Mouse (Mus musculus) stomach, postnatal 0 days (tissue): Measurements from ENCODE around the gene Eif2a. TPM values are rescaled to one million over a fixed set of nuclear protein-coding genes. Genes with fewer than 3 reads are reported as not detected.

Experiments
- ATAC-seq: fragments of 200-750 bp; cut with Nextera tagmentation; 2 replicates; pipeline ENCODE4 v1.8.0; 2017; ENCODE audit not compliant: low FRiP score, low TSS enrichment
- DNase-seq: peaks from one replicate; pipeline ENCODE4 v3.0.0-alpha.2; 2016; ENCODE audit warnings: low spot score
- H3K27ac ChIP-seq: fragments of 300-500 bp; sonication (generic); replicated peaks from 2 replicates; pipeline ENCODE4 v1.5.1; 2014; ENCODE audit warnings: mild to moderate bottlenecking, control low read depth
- H3K27me3 ChIP-seq: fragments of 300-500 bp; sonication (generic); 2 replicates; pipeline ENCODE4 v1.6.1; 2014; ENCODE audit warnings: low read length; ENCODE audit not compliant: control insufficient read depth, insufficient read depth
- H3K36me3 ChIP-seq: fragments of 300-500 bp; sonication (generic); 2 replicates; pipeline ENCODE4 v1.6.1; 2014; ENCODE audit warnings: low read length, mixed read lengths; ENCODE audit not compliant: control insufficient read depth, insufficient read depth
- H3K4me1 ChIP-seq: fragments of 300-500 bp; sonication (generic); replicated peaks from 2 replicates; pipeline ENCODE4 v1.6.1; 2014; ENCODE audit warnings: antibody characterized with exemption; ENCODE audit not compliant: control insufficient read depth, insufficient read depth
- H3K4me2 ChIP-seq: fragments of 300-500 bp; sonication (generic); replicated peaks from 2 replicates; pipeline ENCODE4 v1.6.1; 2014; ENCODE audit warnings: low read depth, mild to moderate bottlenecking, control low read depth, moderate library complexity
- H3K4me3 ChIP-seq: fragments of 300-500 bp; sonication (generic); 2 replicates; pipeline ENCODE4 v1.5.1; 2014; ENCODE audit warnings: low read depth, low read length, control low read depth
- H3K9ac ChIP-seq: fragments of 300-500 bp; sonication (generic); 2 replicates; pipeline ENCODE4 v1.6.1; 2014; ENCODE audit warnings: mild to moderate bottlenecking, low read length, control low read depth, mixed read lengths
- H3K9me3 ChIP-seq: fragments of 300-500 bp; sonication (generic); 2 replicates; pipeline ENCODE4 v1.6.1; 2016; ENCODE audit warnings: low read length; ENCODE audit not compliant: control insufficient read depth
- CTCF ChIP-seq: IDR thresholded peaks from 2 replicates; pipeline ENCODE4 v1.5.1; 2016; ENCODE audit warnings: antibody characterized with exemption, low read depth, mild to moderate bottlenecking, moderate library complexity
- EP300 ChIP-seq: optimal IDR thresholded peaks from 2 replicates; pipeline ENCODE3; 2016; ENCODE audit warnings: antibody characterized with exemption
- WGBS: fragments of 180-500 bp; shearing (Covaris S2); extraction: QIAGEN DNeasy Blood & Tissue Kit; methylation state at CpG from one replicate; pipeline ENCODE4 v1.1.7; 2014; 5-methylcytosine and 5-hydroxymethylcytosine counted together
- polyA plus RNA-seq: library from polyadenylated mRNA; unstranded; fragments of >200 nt; fragmentation: Nextera tagmentation; extraction: Ambion mirVana; gene quantifications from 2 replicates; pipeline ENCODE4 v1.2.1, GENCODE M21; 2015

Gene Eif2a
- polyA plus RNA-seq, 1 experiment from 2014 or later = 28.4 TPM

DNA sequence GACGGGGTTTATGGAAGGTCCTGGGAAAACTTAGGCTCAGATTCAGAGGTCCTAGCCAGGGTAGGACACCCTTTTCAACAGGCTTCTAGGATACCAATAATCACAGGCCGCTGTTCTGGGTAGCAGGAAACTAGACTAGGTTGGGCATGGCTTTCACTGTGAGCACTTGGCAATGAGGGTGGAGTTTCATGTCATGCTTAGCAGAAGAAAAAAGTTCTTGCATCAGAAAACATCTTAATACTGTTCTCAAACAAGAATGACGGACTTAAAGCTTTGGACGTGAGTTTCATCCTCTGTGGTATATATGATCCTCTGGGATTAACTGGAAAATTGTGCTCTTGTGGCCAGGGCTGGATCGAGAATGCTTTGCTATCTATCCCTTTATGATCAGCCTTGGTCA lies 7.8 kb upstream of the Eif2a start:
- no peak overlapping the region for H3K27ac ChIP-seq
- ATAC-seq (no peak), DNase-seq (no peak)
- no peaks in the 10 kb centered on the region for H3K36me3 ChIP-seq
- TF ChIP-seq EP300 (no peak), CTCF (no peak)
- no peaks in the 10 kb centered on the region for H3K9me3 ChIP-seq
- 73% methylated on average over 5 of the region's 5 CpGs for WGBS
- no peak overlapping the region for H3K4me3 ChIP-seq
- H3K9ac ChIP-seq = no peak overlapping the region
- no peak overlapping the region for H3K4me2 ChIP-seq
- H3K27me3 ChIP-seq = no peaks in the 10 kb centered on the region
- H3K4me1 ChIP-seq = no peaks in the 10 kb centered on the region

DNA sequence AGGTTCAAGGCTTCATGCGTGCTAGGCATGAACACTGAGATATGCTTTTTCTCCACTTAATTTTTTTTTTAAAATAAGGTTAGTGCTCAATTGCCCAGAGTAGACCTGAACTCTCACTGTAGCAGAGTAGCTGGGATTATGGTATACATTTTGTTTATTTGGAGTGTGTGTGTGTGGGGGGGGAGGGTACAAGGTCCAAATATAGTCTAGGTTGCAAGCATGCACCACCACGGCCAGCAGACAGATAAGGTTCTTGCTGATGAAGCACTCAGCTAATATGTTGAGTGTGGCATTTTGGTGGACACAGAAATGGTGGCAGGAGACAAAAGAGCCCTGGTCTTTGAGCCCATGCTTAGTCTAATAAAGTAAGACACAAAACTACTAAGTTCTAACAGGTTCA lies 6.7 kb upstream of the Eif2a start:
- 79% methylated on average over 2 of the region's 2 CpGs for WGBS

DNA sequence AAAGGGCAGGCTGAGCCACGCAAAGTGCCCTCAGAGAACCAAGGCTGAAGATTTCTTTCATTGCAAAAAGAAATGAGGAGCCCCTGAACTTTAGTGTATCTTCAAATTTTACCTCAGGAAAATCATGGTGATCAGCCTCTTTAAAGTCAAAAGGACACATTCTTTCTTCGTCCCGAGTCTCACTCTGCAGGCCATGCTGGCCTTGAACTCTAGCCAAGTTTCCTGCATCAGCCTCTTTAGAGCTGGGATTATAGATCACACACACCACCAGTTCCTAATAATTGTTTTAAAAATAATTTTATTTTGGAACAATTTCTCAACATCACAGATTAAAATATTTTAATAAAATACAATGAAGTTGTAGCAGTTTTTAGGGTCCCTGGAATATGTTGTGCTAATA lies 6.1 kb upstream of the Eif2a start:
- ATAC-seq = no peak
- Histone ChIP-seq H3K4me2 (no peak overlapping the region), H3K27ac (no peak overlapping the region), H3K4me3 (no peak overlapping the region), H3K27me3 (no peaks in the 10 kb centered on the region), H3K9me3 (no peaks in the 10 kb centered on the region), H3K9ac (no peak overlapping the region), H3K4me1 (no peaks in the 10 kb centered on the region), H3K36me3 (no peaks in the 10 kb centered on the region)
- 52% methylated on average over 3 of the region's 3 CpGs for WGBS
- no peak for TF ChIP-seq EP300
- no peak for TF ChIP-seq CTCF
- DNase-seq = no peak

More for the DNA sequence above, 6.7 kb upstream of the Eif2a start:
- H3K9me3 ChIP-seq = no peaks in the 10 kb centered on the region
- DNase-seq (no peak), ATAC-seq (no peak)
- H3K27ac ChIP-seq = no peak overlapping the region
- H3K27me3 ChIP-seq = no peaks in the 10 kb centered on the region
- H3K4me1 ChIP-seq = no peaks in the 10 kb centered on the region
- no peak overlapping the region for H3K9ac ChIP-seq
- no peak overlapping the region for H3K4me3 ChIP-seq
- no peaks in the 10 kb centered on the region for H3K36me3 ChIP-seq
- no peak for TF ChIP-seq CTCF
- no peak for TF ChIP-seq EP300
- no peak overlapping the region for H3K4me2 ChIP-seq

DNA sequence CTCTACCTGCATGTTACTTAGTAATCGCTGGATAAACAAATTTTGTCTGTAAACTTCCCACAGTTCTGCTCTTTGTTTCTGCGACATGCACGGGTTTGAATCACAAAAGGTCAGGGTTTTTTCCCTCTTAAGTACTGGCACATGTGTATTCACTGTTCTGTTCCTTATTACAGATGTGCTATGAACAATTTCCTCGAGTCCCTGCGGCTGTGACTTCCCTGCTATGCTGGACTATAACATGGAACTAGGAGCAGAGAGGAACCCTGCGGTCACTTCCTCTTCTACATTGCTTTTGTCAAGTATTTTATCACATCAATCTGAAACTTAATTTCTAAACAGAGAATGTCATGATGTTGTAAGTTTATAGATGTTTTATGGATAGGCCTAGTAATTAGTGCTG lies 5.3 kb upstream of the Eif2a start:
- no peak for TF ChIP-seq EP300
- TF ChIP-seq CTCF = no peak
- Histone ChIP-seq H3K27ac (no peak overlapping the region), H3K4me3 (no peak overlapping the region), H3K4me2 (no peak overlapping the region), H3K9ac (no peak overlapping the region), H3K4me1 (no peaks in the 10 kb centered on the region), H3K36me3 (no peaks in the 10 kb centered on the region), H3K27me3 (no peaks in the 10 kb centered on the region), H3K9me3 (no peaks in the 10 kb centered on the region)
- 81% methylated on average over 6 of the region's 6 CpGs for WGBS
- ATAC-seq (no peak), DNase-seq (no peak)

DNA sequence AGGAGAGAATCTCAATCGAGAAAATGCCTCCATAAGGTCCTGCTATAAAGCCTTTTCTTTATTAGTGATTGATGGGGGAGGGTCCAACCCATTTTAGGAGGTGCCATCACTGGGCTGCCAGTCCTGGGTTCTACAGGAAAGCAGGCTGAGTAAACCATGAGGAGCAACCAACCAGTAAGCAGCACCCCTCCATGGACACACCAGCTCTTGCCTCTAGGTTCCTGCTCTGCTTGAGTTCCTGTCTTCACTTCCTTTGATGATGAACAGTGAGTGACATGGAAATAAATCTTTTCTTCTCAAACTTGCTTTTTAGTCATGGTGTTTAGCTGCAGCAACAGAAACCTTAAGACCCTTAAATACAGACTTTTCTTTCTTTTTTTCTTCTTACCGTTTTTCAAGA lies 4.3 kb upstream of the Eif2a start:
- no peak for TF ChIP-seq CTCF
- no peak for TF ChIP-seq EP300
- Histone ChIP-seq H3K27me3 (no peaks in the 10 kb centered on the region), H3K4me2 (no peak overlapping the region), H3K4me3 (no peak overlapping the region), H3K27ac (no peak overlapping the region), H3K36me3 (no peaks in the 10 kb centered on the region), H3K9me3 (no peaks in the 10 kb centered on the region), H3K4me1 (no peaks in the 10 kb centered on the region), H3K9ac (no peak overlapping the region)
- DNase-seq (no peak), ATAC-seq (no peak)
- 82% methylated on average over 2 of the region's 2 CpGs for WGBS

DNA sequence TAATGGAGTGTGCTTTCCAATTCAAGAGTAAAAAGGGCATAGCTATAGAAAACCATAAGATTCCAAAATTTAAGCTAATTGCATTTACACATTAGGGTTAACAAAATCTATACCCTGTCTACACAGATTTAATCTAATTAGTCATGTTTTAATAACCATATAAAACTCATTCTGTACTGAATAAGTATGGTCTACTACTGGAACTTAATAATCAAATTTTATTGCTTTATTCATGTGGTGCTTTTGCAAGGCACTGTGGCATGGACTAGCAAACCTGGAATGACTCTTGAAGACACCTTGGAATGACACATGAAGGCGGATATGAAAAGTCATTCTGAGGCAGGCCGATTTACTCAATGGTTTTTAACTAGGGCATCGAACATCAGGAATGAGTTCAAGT lies 2.2 kb upstream of the Eif2a start:
- ATAC-seq (no peak), DNase-seq (no peak)
- no peak for TF ChIP-seq CTCF
- TF ChIP-seq EP300 = no peak
- Histone ChIP-seq H3K36me3 (no peaks in the 10 kb centered on the region), H3K9ac (no peak overlapping the region), H3K9me3 (no peaks in the 10 kb centered on the region), H3K27ac (no peak overlapping the region), H3K4me2 (no peak overlapping the region), H3K4me3 (no peak overlapping the region), H3K4me1 (no peaks in the 10 kb centered on the region), H3K27me3 (no peaks in the 10 kb centered on the region)
- WGBS = 95% methylated on average over 3 of the region's 3 CpGs

DNA sequence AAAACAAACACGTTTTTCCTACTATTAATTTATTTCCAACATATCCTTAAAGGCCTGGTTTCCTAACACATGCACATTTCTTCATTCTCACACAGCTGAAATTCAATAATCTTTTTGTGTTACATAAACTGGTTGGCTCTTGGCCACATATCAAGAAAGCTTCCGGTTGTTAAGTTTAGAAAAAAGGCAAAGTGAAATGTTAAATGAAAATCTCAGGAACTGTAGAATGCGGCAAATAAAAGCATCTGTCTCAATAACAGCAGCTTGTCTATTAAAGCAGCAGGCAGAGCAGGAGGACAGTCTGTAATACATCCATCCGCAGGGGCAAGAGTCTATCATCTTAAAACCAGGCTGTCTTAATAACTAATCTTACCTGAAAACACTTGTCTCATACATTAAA lies 1.4 kb upstream of the Eif2a start:
- TF ChIP-seq CTCF = no peak
- no peak for TF ChIP-seq EP300
- WGBS = 26% methylated on average over 4 of the region's 4 CpGs

More for the DNA sequence above, 1.4 kb upstream of the Eif2a start:
- Histone ChIP-seq H3K27me3 (no peaks in the 10 kb centered on the region), H3K4me2 (peak overlapping the region; percentile 75), H3K4me1 (no peaks in the 10 kb centered on the region), H3K9ac (no peak overlapping the region), H3K36me3 (no peaks in the 10 kb centered on the region), H3K27ac (no peak overlapping the region), H3K9me3 (no peaks in the 10 kb centered on the region), H3K4me3 (peak overlapping the region; percentile 89)
- DNase-seq (no peak), ATAC-seq (no peak)
